Mouse (Mus musculus): ENCODE data around the gene Tubg2. TPM values are rescaled to one million over a fixed set of nuclear protein-coding genes. Genes with fewer than 3 reads are reported as not detected.
A peak's percentile ranks its signal among the peaks of the same experiment; 100 is the strongest.
"Not testable (repeated sequence)": the region's sequence is repeated elsewhere in the genome, so short reads cannot be mapped to it uniquely, and the experiment has no call there.

Gene Tubg2
- polyA plus RNA-seq, 1 experiment from 2014 or later = 3.9 TPM

- WGBS = 17% methylated on average over 19 of the region's 19 CpGs
- Histone ChIP-seq H3K4me1 (ENCODE audit: control insufficient read depth, insufficient read depth, low read length) (peaks cover 18% of the 10 kb centered on the region), H3K4me3 (replicated peaks; ENCODE audit: low read length) (peak overlapping the region; percentile 93), H3K4me2 (ENCODE audit: low read depth, low read length) (peak overlapping the region; percentile 96), H3K27me3 (ENCODE audit: control insufficient read depth, insufficient read depth, low read length) (no peaks in the 10 kb centered on the region), H3K9ac (ENCODE audit: low read length) (peak overlapping the region; percentile 86), H3K36me3 (ENCODE audit: control insufficient read depth, insufficient read depth, low read length) (0 out of 2 replicates have a peak, but pooled peaks cover under 1% of the 10 kb centered on the region), H3K9me3 (replicated peaks; ENCODE audit: control insufficient read depth, low read length) (no peaks in the 10 kb centered on the region), H3K27ac (ENCODE audit: low read length) (peak overlapping the region; percentile 92)
- no peak for ATAC-seq (ENCODE audit: insufficient read depth, low FRiP score)
Measured at GRCm38 (mm10) chr11:101120545-101121188, 35.0 kb upstream of the Tubg2 start.

GRCm38 (mm10) chr11:101124494-101124893 is 31.2 kb upstream of the Tubg2 start:
- not testable (repeated sequence) for ATAC-seq (ENCODE audit: insufficient read depth, low FRiP score)

GRCm38 (mm10) chr11:101125008-101125407 is 30.7 kb upstream of the Tubg2 start:
- not testable (repeated sequence) for H3K9me3 ChIP-seq (replicated peaks; ENCODE audit: control insufficient read depth, low read length); H3K27ac ChIP-seq (ENCODE audit: low read length); H3K27me3 ChIP-seq (ENCODE audit: control insufficient read depth, insufficient read depth, low read length); ATAC-seq (ENCODE audit: insufficient read depth, low FRiP score); H3K4me2 ChIP-seq (ENCODE audit: low read depth, low read length); H3K4me3 ChIP-seq (replicated peaks; ENCODE audit: low read length); H3K9ac ChIP-seq (ENCODE audit: low read length); H3K4me1 ChIP-seq (ENCODE audit: control insufficient read depth, insufficient read depth, low read length)
- peaks cover 13% of the 10 kb centered on the region for H3K36me3 ChIP-seq (ENCODE audit: control insufficient read depth, insufficient read depth, low read length)
- WGBS = 93% methylated on average over 7 of the region's 9 CpGs

More at GRCm38 (mm10) chr11:101124494-101124893, 31.2 kb upstream of the Tubg2 start:
- H3K4me2 ChIP-seq (ENCODE audit: low read depth, low read length); H3K4me3 ChIP-seq (replicated peaks; ENCODE audit: low read length); H3K9ac ChIP-seq (ENCODE audit: low read length); H3K27ac ChIP-seq (ENCODE audit: low read length); H3K27me3 ChIP-seq (ENCODE audit: control insufficient read depth, insufficient read depth, low read length); H3K9me3 ChIP-seq (replicated peaks; ENCODE audit: control insufficient read depth, low read length); H3K4me1 ChIP-seq (ENCODE audit: control insufficient read depth, insufficient read depth, low read length): not testable (repeated sequence)
- peaks cover 13% of the 10 kb centered on the region for H3K36me3 ChIP-seq (ENCODE audit: control insufficient read depth, insufficient read depth, low read length)
- WGBS = 90% methylated on average over 8 of the region's 8 CpGs

- ATAC-seq (ENCODE audit: insufficient read depth, low FRiP score) = no peak
- Histone ChIP-seq H3K36me3 (ENCODE audit: control insufficient read depth, insufficient read depth, low read length) (peaks cover 13% of the 10 kb centered on the region), H3K27me3 (ENCODE audit: control insufficient read depth, insufficient read depth, low read length) (no peaks in the 10 kb centered on the region), H3K4me1 (ENCODE audit: control insufficient read depth, insufficient read depth, low read length) (peaks cover 4% of the 10 kb centered on the region; the same call in 1 of the 2 replicates), H3K27ac (ENCODE audit: low read length) (no peak overlapping the region), H3K9me3 (replicated peaks; ENCODE audit: control insufficient read depth, low read length) (0 out of 2 replicates have a peak, but pooled peaks cover 3% of the 10 kb centered on the region), H3K4me3 (replicated peaks; ENCODE audit: low read length) (no peak overlapping the region), H3K4me2 (ENCODE audit: low read depth, low read length) (no peak overlapping the region), H3K9ac (ENCODE audit: low read length) (no peak overlapping the region)
- WGBS = 82% methylated on average over 1 of the region's 1 CpGs
Measured at GRCm38 (mm10) chr11:101127075-101127474, 28.6 kb upstream of the Tubg2 start.

- Histone ChIP-seq H3K4me1 (ENCODE audit: control insufficient read depth, insufficient read depth, low read length) (peaks cover 4% of the 10 kb centered on the region; the same call in 1 of the 2 replicates), H3K9me3 (replicated peaks; ENCODE audit: control insufficient read depth, low read length) (0 out of 2 replicates have a peak, but pooled peaks cover 3% of the 10 kb centered on the region), H3K27ac (ENCODE audit: low read length) (no peak overlapping the region), H3K4me2 (ENCODE audit: low read depth, low read length) (no peak overlapping the region), H3K4me3 (replicated peaks; ENCODE audit: low read length) (no peak overlapping the region), H3K36me3 (ENCODE audit: control insufficient read depth, insufficient read depth, low read length) (peaks cover 13% of the 10 kb centered on the region), H3K9ac (ENCODE audit: low read length) (no peak overlapping the region), H3K27me3 (ENCODE audit: control insufficient read depth, insufficient read depth, low read length) (no peaks in the 10 kb centered on the region)
- 91% methylated on average over 11 of the region's 11 CpGs for WGBS
- ATAC-seq (ENCODE audit: insufficient read depth, low FRiP score) = no peak
Measured at GRCm38 (mm10) chr11:101128996-101129577, 26.6 kb upstream of the Tubg2 start.

- no peak overlapping the region for H3K4me2 ChIP-seq (ENCODE audit: low read depth, low read length)
- no peaks in the 10 kb centered on the region for H3K27me3 ChIP-seq (ENCODE audit: control insufficient read depth, insufficient read depth, low read length)
- H3K4me1 ChIP-seq (ENCODE audit: control insufficient read depth, insufficient read depth, low read length) = peaks cover 4% of the 10 kb centered on the region; the same call in 1 of the 2 replicates
- H3K9me3 ChIP-seq (replicated peaks; ENCODE audit: control insufficient read depth, low read length) = 0 out of 2 replicates have a peak, but pooled peaks cover 3% of the 10 kb centered on the region
- WGBS = 39% methylated on average over 18 of the region's 18 CpGs
- H3K36me3 ChIP-seq (ENCODE audit: control insufficient read depth, insufficient read depth, low read length) = peaks cover 13% of the 10 kb centered on the region
- H3K9ac ChIP-seq (ENCODE audit: low read length) = 0 out of 2 replicates have a peak overlapping the region, but pooled peaks have one; percentile 31
- H3K27ac ChIP-seq (ENCODE audit: low read length) = no peak overlapping the region
- no peak overlapping the region for H3K4me3 ChIP-seq (replicated peaks; ENCODE audit: low read length)
- ATAC-seq (ENCODE audit: insufficient read depth, low FRiP score) = no peak
Measured at GRCm38 (mm10) chr11:101130056-101130756, 25.5 kb upstream of the Tubg2 start.

GRCm38 (mm10) chr11:101131187-101131586 is 24.5 kb upstream of the Tubg2 start:
- 80% methylated on average over 2 of the region's 2 CpGs for WGBS
- Histone ChIP-seq H3K27me3 (ENCODE audit: control insufficient read depth, insufficient read depth, low read length) (no peaks in the 10 kb centered on the region), H3K9ac (ENCODE audit: low read length) (no peak overlapping the region), H3K9me3 (replicated peaks; ENCODE audit: control insufficient read depth, low read length) (0 out of 2 replicates have a peak, but pooled peaks cover 3% of the 10 kb centered on the region), H3K4me1 (ENCODE audit: control insufficient read depth, insufficient read depth, low read length) (peaks cover 4% of the 10 kb centered on the region; the same call in 1 of the 2 replicates), H3K36me3 (ENCODE audit: control insufficient read depth, insufficient read depth, low read length) (peaks cover 7% of the 10 kb centered on the region; the same call in 1 of the 2 replicates), H3K27ac (ENCODE audit: low read length) (no peak overlapping the region), H3K4me2 (ENCODE audit: low read depth, low read length) (no peak overlapping the region), H3K4me3 (replicated peaks; ENCODE audit: low read length) (no peak overlapping the region)
- ATAC-seq (ENCODE audit: insufficient read depth, low FRiP score) = no peak

GRCm38 (mm10) chr11:101131701-101132100 is 24.0 kb upstream of the Tubg2 start:
- WGBS = 85% methylated on average over 6 of the region's 6 CpGs
- H3K4me2 ChIP-seq (ENCODE audit: low read depth, low read length) = no peak overlapping the region
- H3K4me3 ChIP-seq (replicated peaks; ENCODE audit: low read length) = no peak overlapping the region
- peaks cover 4% of the 10 kb centered on the region; the same call in 1 of the 2 replicates for H3K4me1 ChIP-seq (ENCODE audit: control insufficient read depth, insufficient read depth, low read length)
- no peak overlapping the region for H3K9ac ChIP-seq (ENCODE audit: low read length)
- ATAC-seq (ENCODE audit: insufficient read depth, low FRiP score) = no peak
- H3K9me3 ChIP-seq (replicated peaks; ENCODE audit: control insufficient read depth, low read length) = 0 out of 2 replicates have a peak, but pooled peaks cover 2% of the 10 kb centered on the region
- H3K27me3 ChIP-seq (ENCODE audit: control insufficient read depth, insufficient read depth, low read length) = no peaks in the 10 kb centered on the region
- H3K36me3 ChIP-seq (ENCODE audit: control insufficient read depth, insufficient read depth, low read length) = peaks cover 3% of the 10 kb centered on the region; the same call in 1 of the 2 replicates
- no peak overlapping the region for H3K27ac ChIP-seq (ENCODE audit: low read length)

GRCm38 (mm10) chr11:101133037-101133436 is 22.7 kb upstream of the Tubg2 start:
- 50% methylated on average over 12 of the region's 12 CpGs for WGBS
- Histone ChIP-seq H3K27ac (ENCODE audit: low read length) (no peak overlapping the region), H3K4me1 (ENCODE audit: control insufficient read depth, insufficient read depth, low read length) (peaks cover 4% of the 10 kb centered on the region; the same call in 1 of the 2 replicates), H3K4me3 (replicated peaks; ENCODE audit: low read length) (no peak overlapping the region), H3K9me3 (replicated peaks; ENCODE audit: control insufficient read depth, low read length) (no peaks in the 10 kb centered on the region), H3K36me3 (ENCODE audit: control insufficient read depth, insufficient read depth, low read length) (no peaks in the 10 kb centered on the region), H3K4me2 (ENCODE audit: low read depth, low read length) (no peak overlapping the region), H3K9ac (ENCODE audit: low read length) (no peak overlapping the region), H3K27me3 (ENCODE audit: control insufficient read depth, insufficient read depth, low read length) (no peaks in the 10 kb centered on the region)
- no peak for ATAC-seq (ENCODE audit: insufficient read depth, low FRiP score)
